Mouse (Mus musculus) R1 (cell line): Measurements from ENCODE around the gene Ssh1.

Experiments
- DNase-seq: peaks from one replicate; pipeline ENCODE4 v3.0.0-alpha.2; 2018; ENCODE audit warnings: low read depth, low spot score

Ssh1 gene

DNA sequence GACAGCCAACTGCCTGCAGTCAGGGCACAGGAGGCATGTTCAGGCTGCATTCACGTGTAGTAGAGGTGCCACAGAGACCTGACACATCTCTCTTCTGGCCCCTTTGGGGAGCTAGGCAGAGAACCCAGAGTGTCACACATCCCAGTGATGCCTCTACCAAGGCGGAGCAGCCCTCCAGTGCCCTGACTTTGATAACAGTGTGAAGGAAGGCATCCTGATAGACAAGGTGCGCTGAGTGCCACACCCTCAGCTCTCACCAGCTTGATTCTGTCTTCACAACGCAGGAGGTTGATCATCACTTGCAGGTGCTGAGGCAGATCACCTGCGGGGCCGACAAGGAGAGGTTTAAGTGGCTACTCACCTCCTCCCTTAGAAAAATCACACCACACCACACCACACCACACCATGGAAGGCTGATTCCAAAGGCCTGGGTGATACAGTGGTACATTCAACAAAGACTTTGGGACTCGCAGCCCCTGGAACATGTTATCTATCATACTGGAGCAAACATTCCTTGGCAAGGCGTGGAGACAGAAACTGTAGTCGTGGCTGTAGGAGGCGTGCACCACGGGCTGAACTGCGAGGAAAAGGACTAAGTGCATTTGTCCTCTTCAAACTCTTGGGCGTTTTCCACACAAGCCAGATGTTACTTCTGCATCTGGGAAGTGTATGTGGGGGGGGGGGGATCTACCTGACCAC lies 27.1 kb downstream of the Ssh1 start:
- peak; percentile 46 for DNase-seq

DNA sequence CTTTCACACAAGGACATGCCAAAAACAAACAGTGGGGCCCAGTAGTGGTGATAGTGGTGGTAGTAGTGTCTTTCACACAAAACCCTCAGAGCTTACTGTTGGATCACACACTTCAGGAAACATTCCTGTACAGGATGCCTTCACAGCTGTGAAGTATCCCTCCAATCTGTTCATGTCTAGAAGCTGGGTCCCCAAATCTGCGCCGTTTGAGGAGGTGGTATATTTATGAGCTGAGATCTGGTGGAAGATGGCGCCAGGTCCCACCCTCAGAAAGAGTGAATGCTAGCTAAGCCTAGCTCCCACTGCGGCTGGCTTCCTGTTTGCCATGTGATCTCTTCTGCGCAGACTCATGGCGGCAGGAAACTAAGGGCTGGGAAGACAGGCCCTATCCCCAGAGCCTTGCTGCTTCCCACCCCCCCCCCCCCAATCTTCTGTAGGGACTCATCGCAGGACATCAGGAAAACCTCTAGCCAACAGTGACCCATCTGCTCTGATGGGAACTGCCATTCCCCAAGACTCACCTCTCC lies 28.0 kb downstream of the Ssh1 start:
- peak; percentile 69 for DNase-seq

DNA sequence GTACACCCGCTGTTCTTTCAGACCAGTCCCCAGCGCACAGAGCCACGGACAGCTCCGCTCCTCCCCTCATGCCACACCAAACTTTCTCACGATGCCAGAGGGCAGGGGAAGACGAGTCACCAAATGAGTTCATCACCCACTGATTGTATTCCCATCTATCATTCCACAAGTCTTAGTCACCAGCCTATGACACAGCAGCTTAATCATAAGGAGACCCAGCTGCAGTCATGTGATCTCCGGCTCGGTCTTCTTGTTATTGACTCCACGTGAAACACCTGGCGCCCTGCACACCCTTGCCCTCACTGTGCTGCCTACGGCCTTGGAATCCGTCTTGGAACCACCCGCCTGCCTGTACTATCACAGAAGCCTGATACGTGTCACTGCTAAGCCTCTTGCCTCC lies 28.7 kb downstream of the Ssh1 start:
- peak; percentile 52 for DNase-seq

DNA sequence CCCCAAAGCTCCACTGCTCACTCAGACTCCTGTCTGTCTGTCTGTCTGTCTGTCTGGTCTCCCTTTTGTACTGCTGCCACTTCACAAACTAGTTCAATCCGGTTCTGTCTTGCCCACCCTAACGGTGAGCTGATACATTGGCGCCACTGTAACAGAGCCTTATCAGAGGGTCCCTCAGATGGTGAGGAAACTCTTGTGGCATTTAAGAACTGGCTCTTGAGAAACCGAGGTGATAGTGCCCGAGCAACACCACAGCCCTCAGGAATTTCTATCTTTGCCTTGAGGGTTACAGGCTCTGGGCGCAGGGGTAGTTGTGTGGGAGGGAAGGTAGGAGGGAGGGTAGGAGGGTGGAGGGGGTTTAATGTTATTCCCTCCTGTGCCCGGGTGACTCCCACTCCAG lies 31.9 kb downstream of the Ssh1 start:
- DNase-seq, result no peak

DNA sequence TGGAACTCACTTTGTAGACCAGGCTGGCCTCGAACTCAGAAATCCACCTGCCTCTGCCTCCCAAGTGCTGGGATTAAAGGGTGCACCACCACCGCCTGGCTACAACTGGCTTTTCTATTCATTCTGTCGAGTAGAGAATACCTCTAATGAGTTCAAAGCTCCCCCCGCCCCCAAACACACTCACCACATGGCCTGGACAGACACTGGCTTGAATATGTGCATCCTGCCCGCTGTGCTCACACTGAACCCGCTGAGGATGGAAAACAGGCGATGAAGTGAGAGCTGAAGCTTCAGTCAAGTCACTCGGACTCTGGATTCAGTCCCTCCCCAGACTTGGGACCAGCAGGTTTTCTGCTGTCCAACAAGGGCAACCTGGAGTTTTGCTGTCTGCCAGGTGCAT lies 33.3 kb downstream of the Ssh1 start:
- peak; percentile 64 for DNase-seq

DNA sequence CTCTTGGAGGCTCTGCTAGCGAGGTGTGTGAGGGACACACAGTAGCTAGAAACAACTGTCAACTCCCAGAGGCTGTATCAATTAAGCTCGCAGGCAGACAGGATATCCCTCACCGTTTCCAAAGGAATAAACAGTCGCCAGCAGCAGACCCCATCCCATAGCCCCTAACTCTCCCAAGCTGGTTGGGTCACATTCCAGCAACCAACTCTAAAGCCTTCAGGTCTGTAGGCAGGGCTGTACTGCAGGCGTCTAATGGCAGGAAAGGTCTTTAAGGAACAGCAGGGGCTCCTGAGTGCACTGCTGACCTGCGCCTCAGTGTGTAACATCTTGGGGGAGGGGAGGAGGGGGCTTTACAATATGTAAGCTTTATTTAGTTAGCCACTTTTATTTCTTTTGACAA lies 34.7 kb downstream of the Ssh1 start:
- DNase-seq, result peak; percentile 66

DNA sequence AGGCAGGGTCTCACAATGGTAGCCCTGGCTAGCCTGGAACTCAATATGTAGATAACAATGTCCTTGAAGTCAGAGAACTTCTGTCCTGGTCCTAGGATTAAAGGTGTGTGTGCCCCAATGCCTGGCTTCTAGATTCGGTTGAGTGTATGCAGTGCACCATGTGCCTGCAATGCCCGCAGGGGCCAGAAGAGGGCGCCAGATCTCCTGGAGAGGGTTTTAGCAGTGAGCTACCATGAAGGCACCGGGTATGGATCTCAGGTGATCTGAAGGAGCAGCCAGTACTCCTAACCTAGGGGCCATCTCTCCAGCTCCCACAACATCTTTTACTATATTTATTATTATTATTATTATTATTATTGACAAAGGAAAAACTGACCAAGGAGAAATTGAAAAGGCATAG lies 37.2 kb downstream of the Ssh1 start:
- peak; percentile 90 for DNase-seq

DNA sequence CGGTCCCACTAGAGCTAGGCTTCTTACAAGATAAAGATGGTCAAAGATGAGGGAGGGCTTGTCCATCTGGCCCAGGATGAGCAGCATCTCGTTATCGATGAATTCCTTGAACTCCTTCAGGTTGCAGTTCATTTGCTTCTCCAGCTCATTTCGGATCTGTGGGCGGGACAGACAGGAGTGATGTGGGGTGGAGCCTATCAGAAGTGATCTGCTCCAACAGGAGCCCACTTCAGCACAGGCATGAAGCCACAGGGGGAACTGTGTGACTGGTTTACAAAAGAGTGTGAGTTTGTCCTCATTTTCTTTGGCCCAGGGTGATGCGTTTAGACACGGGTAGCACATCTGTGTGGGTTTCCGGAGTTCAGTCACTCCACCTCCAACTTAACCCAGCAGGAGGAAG lies 38.0 kb downstream of the Ssh1 start:
- DNase-seq, result peak; percentile 65

DNA sequence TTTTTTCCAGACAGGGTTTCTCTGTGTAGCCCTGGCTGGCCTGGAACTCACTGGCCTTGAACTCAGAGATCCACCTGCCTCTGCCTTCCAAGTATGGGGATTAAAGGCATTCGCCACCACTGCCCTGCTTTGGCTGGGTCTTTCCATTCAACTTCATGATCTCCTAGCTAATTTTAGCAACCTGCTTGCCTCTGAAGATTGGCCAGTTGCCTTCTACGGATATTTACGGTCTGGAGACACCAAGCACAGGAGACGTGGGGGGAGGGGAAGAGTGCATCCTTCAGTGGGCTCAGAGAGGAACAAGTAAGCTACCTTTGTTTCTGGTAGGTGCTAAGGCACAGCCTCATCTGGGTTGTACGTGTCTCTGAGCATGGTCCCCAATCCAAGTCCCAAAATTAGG lies 38.4 kb downstream of the Ssh1 start:
- no peak for DNase-seq

DNA sequence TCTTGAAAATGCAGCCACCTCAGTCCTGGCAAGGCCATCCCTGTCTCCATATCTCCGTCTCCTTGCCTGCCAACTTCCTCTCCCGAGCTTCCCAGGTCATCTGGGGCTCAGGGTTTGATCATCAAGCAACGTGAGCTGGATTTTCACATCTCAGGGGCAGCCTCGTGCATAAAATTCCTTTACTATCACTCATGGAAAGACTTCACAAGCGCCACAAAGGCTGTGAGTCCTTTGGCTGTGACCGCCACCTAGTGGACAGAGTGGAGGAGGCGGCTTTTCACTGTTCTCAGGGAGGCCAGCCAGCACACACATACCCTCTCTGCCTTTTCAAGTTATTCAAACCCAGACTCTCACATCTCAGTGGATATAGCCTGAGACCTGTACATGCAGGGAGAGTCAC lies 39.3 kb downstream of the Ssh1 start:
- peak; percentile 81 for DNase-seq

DNA sequence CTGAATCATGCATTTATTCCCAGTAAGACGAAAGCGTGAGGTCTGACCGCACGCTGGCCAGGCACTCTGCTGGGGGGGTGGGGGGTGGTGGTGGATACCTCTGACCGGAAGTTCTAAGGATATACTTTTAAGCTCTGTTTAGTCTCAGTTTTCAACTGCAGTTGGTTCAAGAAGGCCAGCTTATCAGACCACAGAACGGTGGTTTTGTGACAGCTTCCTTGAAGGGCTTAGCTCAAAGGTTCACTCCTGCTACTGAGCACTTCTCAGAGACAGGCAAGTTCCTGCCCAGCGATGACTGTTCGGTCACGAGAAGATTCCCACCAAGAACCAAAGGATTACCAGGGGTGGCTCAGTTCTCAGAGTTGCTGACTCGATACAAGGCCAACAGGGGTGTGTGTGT lies 41.2 kb downstream of the Ssh1 start:
- no peak for DNase-seq

DNA sequence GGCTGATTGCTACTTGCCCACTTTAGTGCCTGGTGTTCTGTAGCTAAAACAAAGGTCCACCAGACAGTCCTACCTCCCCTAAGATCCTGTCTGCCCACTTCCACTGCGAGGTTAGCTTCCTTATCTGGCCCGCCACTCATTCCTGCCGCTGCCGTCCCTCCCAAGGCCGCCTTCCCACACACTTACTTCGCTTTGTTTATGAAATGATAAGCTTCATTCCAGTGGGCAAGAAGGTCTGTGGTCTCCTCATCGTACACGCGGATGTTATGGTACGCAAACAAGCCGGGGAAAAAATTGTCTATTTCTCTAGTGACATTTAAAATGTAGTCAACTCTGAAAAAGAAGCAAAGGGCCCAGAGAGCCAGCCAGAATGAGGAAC lies 42.0 kb downstream of the Ssh1 start:
- DNase-seq, result no peak

DNA sequence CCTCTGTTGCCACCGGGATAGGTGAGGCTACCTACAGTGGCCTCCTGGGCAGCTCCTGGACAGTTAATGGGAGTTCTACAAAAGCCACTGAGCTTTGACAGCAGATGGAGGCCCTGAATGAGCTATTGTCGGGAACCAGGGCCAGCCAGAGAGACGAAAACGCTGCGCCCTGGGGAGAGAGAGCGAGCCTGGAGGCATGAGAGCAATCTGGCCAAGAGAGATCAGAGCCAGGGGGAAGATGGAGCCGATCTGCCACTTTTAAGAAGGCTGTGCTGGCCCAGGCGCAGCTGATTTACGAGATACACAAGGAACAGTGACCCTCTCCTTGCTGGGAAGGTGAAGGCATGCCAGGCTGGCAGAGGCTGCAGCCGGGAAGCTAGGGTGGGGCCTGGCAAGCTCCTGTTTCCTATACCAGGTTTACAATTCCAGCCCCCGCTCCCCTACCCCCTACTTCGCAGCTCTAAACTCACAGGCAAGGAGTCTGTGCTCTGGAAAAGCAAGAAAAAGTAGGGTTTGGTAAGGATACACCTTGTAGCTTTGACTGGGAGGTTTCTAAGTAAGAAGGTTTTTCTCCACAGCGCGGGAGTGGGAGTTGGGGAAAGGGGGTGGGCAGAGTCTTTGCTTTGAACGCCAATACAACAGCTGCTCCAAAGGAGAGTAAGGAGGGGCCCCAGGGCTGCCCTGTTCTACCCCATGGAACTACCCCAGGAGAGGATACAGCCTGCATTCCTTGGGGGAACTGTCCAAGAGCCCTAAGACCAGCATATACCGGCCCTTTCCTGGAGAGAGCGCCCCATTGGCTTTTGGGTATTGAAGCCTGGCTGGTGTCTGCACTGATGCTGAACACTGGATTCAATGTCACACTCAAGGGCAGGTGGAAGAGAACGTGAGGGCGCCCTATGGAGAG lies 42.7 kb downstream of the Ssh1 start:
- DNase-seq, result no peak

DNA sequence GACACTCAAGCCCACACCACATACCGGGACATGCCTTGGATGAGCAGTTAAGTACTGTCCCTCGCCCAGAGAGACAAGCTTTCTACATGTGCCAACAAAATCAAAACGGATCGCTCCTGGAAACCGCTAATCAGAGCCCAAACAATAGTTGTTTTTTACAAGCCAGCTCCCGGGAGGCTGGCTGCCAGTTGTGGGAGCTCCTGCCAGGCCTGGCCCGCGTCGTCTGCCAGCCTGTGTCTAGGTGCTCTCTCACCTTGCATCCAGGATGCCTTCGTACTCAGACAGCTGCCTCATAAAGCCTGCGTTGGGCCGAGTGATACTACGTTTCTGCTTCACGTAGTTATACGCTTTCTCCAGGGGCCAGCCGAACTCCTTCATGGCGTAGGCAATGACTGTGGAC lies 43.6 kb downstream of the Ssh1 start:
- no peak for DNase-seq

DNA sequence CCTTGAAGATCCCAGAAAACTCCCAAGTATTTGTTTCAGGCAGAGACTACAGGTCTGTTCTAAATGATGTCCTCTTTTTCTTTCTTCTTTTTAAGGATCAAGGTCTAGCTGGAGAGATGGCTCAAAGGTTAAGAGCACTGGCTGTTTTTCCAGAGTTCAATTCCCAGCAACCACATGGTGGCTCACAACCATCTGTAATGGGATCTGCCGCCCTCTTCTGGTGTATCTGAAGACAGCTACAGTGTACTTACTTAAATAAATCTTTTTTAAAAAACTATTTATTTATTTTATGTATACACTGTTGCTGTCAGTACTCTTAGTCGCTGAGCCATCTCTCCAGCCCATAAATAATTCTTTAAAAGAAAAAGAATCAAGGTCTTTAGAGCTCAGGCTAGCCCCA lies 46.4 kb downstream of the Ssh1 start:
- peak; percentile 51 for DNase-seq

DNA sequence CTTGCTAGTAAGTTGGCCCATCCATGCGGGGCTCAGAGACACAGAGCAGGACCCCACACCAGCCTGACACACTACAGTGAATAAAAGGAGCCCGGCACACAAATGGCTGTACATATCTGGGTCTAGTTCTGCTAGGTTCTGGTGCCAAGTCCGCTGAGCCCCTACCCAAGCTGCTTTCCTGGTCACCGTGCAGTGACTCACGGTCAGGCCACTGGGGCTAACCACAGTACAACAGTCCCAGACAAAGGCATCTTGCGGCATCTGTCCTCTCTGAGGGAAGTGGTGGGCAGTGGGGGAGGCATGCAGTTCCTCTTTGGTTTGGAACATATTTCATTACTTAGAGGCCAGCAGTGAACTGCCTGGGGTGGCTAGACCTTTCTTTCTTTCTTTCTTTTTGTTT lies 48.6 kb downstream of the Ssh1 start:
- no peak for DNase-seq

DNA sequence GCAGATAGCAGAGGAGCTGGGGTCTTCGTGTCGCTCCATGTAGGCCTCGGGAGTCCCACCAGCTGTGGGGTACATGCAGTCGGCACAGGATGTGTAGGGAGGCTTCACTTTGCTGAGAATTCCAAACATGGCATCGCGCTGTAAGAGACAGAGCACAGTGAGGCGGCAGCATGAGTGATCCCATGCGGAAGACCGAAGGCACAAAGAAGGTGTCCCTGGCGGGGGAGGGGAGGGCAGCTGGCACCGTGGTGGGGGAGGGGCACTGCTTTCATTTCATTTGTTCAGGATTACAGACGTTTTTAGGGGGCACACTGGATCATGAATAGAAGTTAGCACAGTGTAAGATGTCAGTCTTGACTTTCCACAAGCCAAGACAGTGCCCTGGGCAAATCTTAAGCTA lies 50.4 kb downstream of the Ssh1 start:
- DNase-seq, result no peak

DNA sequence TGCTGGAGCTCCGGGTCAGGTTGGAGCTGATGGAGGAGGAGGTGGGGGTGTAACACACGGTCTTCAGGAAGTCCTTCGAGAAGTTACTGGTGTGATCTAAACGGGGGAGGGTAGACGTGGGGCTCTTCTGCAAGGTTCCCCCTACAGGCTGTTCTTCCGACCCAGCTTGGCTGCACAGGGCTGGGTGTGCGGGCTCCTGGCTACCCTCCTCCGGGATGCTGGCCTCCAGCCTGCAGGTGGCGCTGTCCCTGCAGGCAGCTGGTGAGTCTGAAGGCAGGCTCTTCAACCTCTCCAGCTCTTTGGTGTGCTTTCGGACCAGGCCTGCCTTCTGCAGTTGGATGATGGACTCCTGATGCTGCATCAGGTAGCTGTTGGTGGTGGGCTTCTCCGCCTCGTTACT lies 51.1 kb downstream of the Ssh1 start:
- DNase-seq, result peak; percentile 96

DNA sequence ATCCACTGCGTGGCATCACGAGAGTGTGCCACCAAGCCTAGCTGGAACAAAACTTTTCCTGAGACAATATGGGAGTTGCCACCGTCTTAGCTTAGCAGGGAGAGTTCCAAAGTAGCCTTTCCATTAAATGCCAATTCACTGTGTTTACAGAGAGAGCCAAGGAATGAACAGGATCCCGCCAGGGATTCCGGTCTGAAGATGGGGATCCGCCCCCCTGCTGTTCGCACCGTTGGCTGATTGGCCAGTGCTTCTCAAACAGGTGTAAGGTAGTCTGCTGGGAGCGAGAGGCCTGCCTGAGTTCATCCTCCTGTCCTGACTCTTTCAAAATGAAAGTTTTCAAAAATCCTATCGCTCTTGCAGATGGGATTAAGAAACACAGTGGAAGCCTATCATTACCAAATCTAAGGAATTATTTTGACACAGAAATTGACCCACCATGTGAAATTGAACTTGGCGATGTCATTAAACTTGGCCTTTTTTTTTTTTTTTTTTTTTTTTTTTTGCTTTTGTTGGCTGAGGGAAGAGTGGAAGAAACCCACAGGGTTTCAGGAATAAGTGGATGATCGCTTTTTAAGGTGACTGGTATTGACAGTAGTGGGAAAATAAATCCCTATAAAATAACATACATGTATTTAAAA lies 54.3 kb downstream of the Ssh1 start:
- DNase-seq, result peak; percentile 87

DNA sequence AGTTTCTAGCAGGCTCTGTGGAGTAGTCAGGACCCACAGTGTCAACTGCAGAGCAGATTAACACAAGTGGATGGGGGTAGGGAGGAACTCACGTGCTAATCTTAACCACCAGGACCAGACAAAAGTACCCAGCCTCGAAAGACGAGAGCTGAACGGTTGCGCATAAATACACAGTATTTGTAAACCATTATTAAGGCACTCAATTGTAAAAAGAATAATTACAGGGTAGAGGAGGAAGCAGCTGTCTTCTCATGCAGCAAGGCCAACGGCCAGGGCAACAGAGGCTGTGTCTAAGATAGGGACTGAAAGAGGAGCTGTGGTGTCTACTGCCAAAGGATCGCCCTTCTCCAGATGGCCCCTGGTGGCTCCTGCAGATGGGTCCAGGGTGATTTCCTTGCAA lies 56.0 kb downstream of the Ssh1 start:
- DNase-seq, result no peak

DNA sequence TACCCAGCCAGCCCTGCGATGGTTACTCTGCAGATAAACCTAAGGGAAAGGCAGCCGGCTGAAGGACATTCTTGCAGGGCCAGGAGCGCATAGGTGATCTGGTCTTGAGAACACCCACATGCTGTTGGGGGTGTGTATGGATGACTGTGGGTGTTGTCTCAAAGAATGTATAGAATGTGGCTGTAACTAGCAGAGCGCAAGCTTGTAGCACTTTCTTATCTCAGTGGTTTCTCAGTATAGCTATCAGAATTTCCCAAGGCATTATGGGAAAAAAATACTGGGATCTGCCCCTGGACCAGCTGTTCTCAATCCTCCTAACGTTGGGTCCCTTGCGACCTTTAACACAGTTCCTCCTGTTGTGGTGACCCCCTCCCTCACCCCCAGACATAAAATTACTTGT lies 59.8 kb downstream of the Ssh1 start:
- DNase-seq, result peak; percentile 75

DNA sequence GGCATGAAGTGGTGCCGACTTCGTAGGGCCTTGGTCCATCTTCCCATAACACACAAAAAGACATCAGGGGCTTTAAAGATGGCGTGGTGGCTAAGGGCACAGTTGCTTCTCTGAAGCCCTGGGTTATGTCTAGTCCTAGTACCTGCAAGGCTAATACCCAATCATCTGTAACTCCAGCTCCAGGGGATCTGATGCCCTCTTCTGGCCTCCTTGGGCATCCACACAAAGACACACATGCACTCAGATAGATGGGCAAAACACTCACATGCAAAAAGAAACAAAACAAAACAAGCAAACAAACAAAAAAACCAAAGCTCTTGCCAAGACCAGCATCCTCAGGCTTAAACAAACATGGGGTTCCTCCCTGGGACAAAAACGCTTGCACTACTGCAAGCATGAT lies 60.2 kb downstream of the Ssh1 start:
- peak; percentile 37 for DNase-seq
